Mouse (Mus musculus) spleen, adult 2 months (tissue): ENCODE results near the gene Myo10. TPM values are rescaled to one million over a fixed set of nuclear protein-coding genes. Genes with fewer than 3 reads are reported as not detected.

ENCODE experiments used
- DNase-seq, 2 experiments: peaks; one replicate each; pipeline versions ENCODE4 v3.0.0 to v3.0.0-alpha.2; 2012 to 2021; ENCODE audit warnings: low spot score in 2 of 2, low read depth in 1 of 2
- H3K27ac ChIP-seq: fragments of 200-500 bp; 2 replicates; pipeline ENCODE4 v1.5.1; 2012; ENCODE audit warnings: low read length, inconsistent platforms; ENCODE audit not compliant: insufficient read depth
- H3K27me3 ChIP-seq: fragments of 200-500 bp; 2 replicates; pipeline ENCODE4 v1.6.1; 2012; ENCODE audit warnings: mild to moderate bottlenecking, moderate library complexity, low read length, inconsistent platforms; ENCODE audit not compliant: control insufficient read depth, insufficient read depth
- H3K36me3 ChIP-seq: fragments of 200-500 bp; 2 replicates; pipeline ENCODE4 v1.6.1; 2012; ENCODE audit warnings: mild to moderate bottlenecking, low read length, inconsistent platforms; ENCODE audit not compliant: control insufficient read depth, insufficient read depth
- H3K4me1 ChIP-seq: fragments of 200-500 bp; 2 replicates; pipeline ENCODE4 v1.6.1; 2011; ENCODE audit warnings: inconsistent platforms; ENCODE audit not compliant: control insufficient read depth, insufficient read depth, insufficient read length
- H3K4me3 ChIP-seq: fragments of 200-500 bp; 2 replicates; pipeline ENCODE4 v1.5.1; 2011; ENCODE audit warnings: mild to moderate bottlenecking, inconsistent platforms; ENCODE audit not compliant: insufficient read depth, insufficient read length; ENCODE audit errors: extremely low read depth
- CTCF ChIP-seq: fragments of 200-500 bp; IDR thresholded peaks from 2 replicates; pipeline ENCODE4 v1.5.1; 2011; ENCODE audit warnings: mild to moderate bottlenecking, inconsistent platforms; ENCODE audit not compliant: insufficient read depth, insufficient read length, insufficient replicate concordance; ENCODE audit errors: extremely low read depth
- POLR2A ChIP-seq: fragments of 200-500 bp; IDR thresholded peaks from 2 replicates; pipeline ENCODE4 v1.6.1; 2011; ENCODE audit warnings: low read depth, low read length, inconsistent platforms
- WGBS: fragments of 180-500 bp; shearing (Covaris S2); methylation state at CpG from one replicate; pipeline ENCODE4 v1.1.7; 2018; 5-methylcytosine and 5-hydroxymethylcytosine counted together
- polyA plus RNA-seq: library from polyadenylated mRNA; depleted of rRNA; stranded (reverse); fragments of >200 nt; gene quantifications from 2 replicates; pipeline ENCODE4 v1.2.3, GENCODE M21; 2012

Myo10 gene
- polyA plus RNA-seq, 1 experiment: 14.6 TPM

DNA sequence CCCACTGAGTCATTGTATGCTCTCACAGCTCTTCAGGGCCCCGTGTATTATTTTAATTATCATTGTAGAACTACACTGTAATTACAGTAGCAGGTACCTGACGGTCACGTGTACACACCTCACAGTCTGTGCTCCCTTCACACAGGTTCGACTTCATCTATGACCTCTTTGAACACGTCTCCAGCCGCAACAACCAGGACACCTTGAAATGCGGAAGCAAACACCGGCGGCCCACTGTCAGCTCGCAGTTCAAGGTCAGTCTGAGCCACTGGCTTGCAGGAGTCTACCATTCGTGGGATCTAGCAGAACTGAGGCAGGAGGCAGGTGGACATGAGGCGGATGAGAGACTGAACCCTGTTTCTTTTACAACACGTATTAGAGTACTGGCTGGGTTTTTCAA is 119.9 kb downstream of the Myo10 start:
- Histone ChIP-seq H3K27me3 (no peaks in the 10 kb centered on the region), H3K36me3 (no peaks in the 10 kb centered on the region), H3K4me3 (no peak overlapping the region), H3K4me1 (peaks cover 5% of the 10 kb centered on the region; the same call in 1 of the 2 replicates), H3K27ac (no peak overlapping the region)
- TF ChIP-seq CTCF (no peak), POLR2A (no peak)
- 93% methylated on average over 13 of the region's 13 CpGs for WGBS
- DNase-seq: no peak

DNA sequence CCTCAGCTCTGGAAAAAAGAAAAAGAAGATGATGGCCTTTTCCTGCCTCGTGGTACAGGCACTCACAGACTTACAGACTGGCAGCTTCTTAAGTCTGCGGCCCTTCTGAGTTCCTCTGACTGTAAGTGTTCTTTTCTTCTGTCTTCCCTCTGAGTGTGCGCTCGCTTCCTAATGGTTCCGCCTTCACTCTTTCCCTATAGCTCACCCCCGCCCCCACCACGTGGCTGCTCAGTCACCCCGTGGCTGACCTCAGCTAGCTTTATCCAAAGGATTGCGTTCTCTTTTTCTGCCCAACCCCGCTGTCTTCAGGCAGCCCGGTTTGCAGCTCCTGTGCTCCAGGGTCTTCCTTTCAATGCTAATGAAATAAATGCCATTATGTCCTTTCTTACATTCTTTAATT is 129.2 kb downstream of the Myo10 start:
- no peak for DNase-seq
- TF ChIP-seq POLR2A (no peak), CTCF (no peak)
- WGBS: 81% methylated on average over 11 of the region's 11 CpGs
- Histone ChIP-seq H3K36me3 (no peaks in the 10 kb centered on the region), H3K27me3 (no peaks in the 10 kb centered on the region), H3K4me3 (no peak overlapping the region), H3K4me1 (no peaks in the 10 kb centered on the region), H3K27ac (no peak overlapping the region)

DNA sequence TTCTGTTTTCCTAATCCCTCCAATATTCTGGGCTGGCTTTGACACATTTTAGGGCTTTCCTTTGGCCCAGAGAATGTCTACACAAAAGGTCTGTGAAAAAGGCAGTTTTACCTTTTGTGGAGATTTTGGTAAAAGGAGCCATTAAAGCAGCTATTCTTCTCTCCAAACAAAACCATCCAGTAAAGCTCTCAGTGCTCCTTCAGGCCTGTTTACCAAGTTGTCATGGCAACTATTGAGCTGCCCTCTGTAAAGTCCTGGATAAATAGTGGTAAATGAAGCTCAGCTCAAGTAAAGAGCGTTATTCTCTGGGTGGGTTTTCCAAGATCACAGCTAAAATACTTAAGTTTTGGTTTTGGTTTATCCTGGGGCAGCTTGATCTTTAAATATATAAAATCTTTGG is 130.3 kb downstream of the Myo10 start:
- Histone ChIP-seq H3K4me1 (no peaks in the 10 kb centered on the region), H3K27me3 (no peaks in the 10 kb centered on the region), H3K36me3 (no peaks in the 10 kb centered on the region), H3K27ac (no peak overlapping the region), H3K4me3 (no peak overlapping the region)
- no peak for TF ChIP-seq POLR2A
- no peak for TF ChIP-seq CTCF
- no peak for DNase-seq
- 93% methylated on average over 1 of the region's 1 CpGs for WGBS

DNA sequence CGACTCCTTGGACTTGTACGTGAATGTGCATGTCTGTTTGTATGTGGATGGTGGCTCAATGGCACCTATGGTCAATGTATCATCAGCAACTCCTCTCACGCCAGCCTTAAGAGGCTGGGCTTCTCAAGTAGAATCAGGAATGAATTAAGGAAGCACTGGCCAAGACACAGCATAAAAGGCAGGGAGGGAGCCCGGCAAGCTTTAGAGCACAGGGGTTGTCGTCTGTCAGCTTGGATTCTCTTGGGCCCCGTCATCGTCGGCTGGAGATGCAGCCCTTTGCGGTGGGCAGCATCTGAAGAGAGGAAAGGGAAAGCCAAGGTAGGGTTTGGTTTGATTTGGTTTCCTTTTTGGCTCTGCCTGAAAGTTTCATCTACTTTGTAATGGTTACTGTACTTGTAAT is 130.7 kb downstream of the Myo10 start:
- TF ChIP-seq CTCF (no peak), POLR2A (no peak)
- DNase-seq: no peak
- H3K27ac ChIP-seq: no peak overlapping the region
- WGBS: 71% methylated on average over 9 of the region's 9 CpGs
- H3K4me1 ChIP-seq: no peaks in the 10 kb centered on the region
- H3K4me3 ChIP-seq: no peak overlapping the region
- H3K27me3 ChIP-seq: no peaks in the 10 kb centered on the region
- no peaks in the 10 kb centered on the region for H3K36me3 ChIP-seq

DNA sequence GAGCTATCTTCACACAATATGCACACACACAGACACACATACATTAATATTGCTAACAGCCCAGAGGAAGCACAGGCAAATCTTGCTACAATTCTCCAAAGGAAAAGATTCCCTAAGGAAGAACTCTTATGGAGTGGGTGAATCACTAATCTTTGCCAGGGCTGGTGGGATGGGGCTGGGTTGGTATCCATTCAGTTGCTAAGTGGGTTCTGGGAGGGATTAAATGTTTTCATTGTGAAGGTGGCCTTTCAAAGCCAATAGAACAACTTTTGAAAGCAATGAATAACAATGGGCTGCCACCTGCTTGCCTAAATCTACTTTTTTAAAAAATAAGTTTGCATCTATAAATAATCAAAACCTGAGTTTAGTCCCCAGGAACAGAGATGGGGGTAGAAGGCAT is 131.6 kb downstream of the Myo10 start:
- Histone ChIP-seq H3K27me3 (no peaks in the 10 kb centered on the region), H3K36me3 (no peaks in the 10 kb centered on the region), H3K27ac (no peak overlapping the region), H3K4me3 (no peak overlapping the region), H3K4me1 (no peaks in the 10 kb centered on the region)
- no peak for TF ChIP-seq POLR2A
- TF ChIP-seq CTCF: no peak
- no peak for DNase-seq

DNA sequence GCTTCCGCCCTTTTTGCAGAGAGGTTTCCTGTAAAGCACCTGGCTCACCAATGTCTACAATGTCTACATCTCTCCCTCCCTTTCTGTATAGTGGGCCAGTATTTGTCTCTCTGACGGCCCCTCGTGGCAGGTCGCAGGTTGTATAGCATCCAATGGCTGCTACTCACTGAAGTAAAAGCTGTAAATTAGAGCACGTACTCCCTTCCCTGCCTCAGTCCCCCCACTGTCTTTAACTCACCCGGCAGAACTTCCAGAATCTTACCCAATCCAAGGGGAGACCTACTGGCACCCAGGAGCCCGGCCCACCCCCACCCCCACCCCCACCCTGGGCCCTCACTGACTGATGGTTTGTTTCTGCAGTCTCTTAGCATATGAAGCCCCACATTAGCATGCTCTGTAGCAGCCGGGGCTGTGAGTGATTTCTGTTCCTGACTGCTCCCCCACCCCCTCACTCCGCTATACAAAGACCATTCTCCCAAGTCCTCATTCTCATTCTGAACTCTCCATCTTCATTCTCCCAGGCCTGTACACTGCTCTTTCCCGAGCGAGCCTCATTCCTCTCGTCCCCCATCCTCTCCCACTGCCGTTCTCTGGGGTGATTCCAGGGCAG is 132.1 kb downstream of the Myo10 start:
- H3K4me3 ChIP-seq: no peak overlapping the region
- H3K4me1 ChIP-seq: no peaks in the 10 kb centered on the region
- no peak for TF ChIP-seq CTCF
- TF ChIP-seq POLR2A: no peak
- no peaks in the 10 kb centered on the region for H3K36me3 ChIP-seq
- WGBS: 69% methylated on average over 13 of the region's 13 CpGs
- H3K27me3 ChIP-seq: no peaks in the 10 kb centered on the region
- no peak for DNase-seq
- H3K27ac ChIP-seq: no peak overlapping the region

DNA sequence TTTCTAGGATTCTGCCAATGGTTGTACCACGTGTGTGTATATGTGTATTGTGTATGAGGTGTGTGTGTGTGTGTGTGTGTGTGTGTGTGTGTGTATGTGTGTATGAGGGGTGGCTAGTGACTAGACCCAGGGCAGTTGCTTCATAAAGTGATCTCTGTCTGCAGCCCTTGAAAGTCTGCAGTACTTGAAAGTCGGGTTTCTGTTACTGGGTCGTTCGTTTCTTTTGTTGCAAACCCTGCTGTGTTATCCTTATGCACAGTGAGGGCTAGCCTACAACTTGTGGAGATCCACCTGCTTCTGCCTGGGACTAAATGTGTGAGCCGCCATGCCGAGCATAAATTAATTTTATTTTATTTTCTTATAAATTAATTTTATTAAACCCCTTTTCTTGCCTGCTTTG is 133.2 kb downstream of the Myo10 start:
- no peaks in the 10 kb centered on the region for H3K36me3 ChIP-seq
- DNase-seq: no peak
- 73% methylated on average over 6 of the region's 6 CpGs for WGBS
- H3K4me3 ChIP-seq: no peak overlapping the region
- TF ChIP-seq CTCF (no peak), POLR2A (no peak)
- no peaks in the 10 kb centered on the region for H3K27me3 ChIP-seq
- H3K4me1 ChIP-seq: no peaks in the 10 kb centered on the region
- H3K27ac ChIP-seq: no peak overlapping the region

DNA sequence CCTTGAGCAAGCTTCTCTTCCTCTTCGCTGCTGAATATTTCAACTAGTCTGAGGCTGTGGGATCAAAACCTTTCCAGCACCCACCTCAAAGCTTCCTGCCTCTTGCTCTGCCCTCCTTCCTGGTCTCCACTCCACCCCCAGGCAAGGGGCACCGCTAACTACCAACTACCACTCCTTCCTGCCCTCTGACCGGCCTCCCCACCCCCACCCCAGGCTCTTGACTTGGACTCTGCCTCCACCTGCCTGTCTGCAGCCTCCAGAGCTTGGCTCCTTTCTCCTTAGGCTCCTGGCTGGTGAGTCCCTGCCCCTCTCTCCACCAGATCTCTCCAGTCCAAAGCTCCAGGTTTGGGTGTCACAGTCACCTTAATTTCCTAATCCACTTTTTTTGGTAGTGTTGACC is 133.7 kb downstream of the Myo10 start:
- Histone ChIP-seq H3K4me3 (no peak overlapping the region), H3K27ac (no peak overlapping the region), H3K36me3 (no peaks in the 10 kb centered on the region), H3K27me3 (no peaks in the 10 kb centered on the region), H3K4me1 (no peaks in the 10 kb centered on the region)
- WGBS: 21% methylated on average over 3 of the region's 3 CpGs
- no peak for DNase-seq
- TF ChIP-seq CTCF (no peak), POLR2A (no peak)
